Mouse (Mus musculus) myocyte (in vitro differentiated cells): Measurements from ENCODE around the gene Kcnv2. TPM values are rescaled to one million over a fixed set of nuclear protein-coding genes. Genes with fewer than 3 reads are reported as not detected.

ENCODE experiments used
- H3K27me3 ChIP-seq: one replicate; pipeline ENCODE4 v1.6.1; 2011; ENCODE audit not compliant: control insufficient read depth, insufficient read depth, insufficient read length
- H3K36me3 ChIP-seq: one replicate; pipeline ENCODE4 v1.6.1; 2011; ENCODE audit not compliant: control insufficient read depth, insufficient read depth
- H3K4me2 ChIP-seq: one replicate; pipeline ENCODE4 v1.6.1; 2011; ENCODE audit warnings: low read depth, control low read depth
- H3K4me3 ChIP-seq: one replicate; pipeline ENCODE4 v1.5.1; 2011; ENCODE audit warnings: mild to moderate bottlenecking, control low read depth, moderate library complexity
- H3K79me2 ChIP-seq: one replicate; pipeline ENCODE4 v1.6.1; 2011; ENCODE audit not compliant: control insufficient read depth, insufficient read depth
- H3ac ChIP-seq: one replicate; pipeline ENCODE4 v1.6.1; 2011; ENCODE audit not compliant: control insufficient read depth, insufficient read length
- CEBPB ChIP-seq: IDR thresholded peaks from 2 replicates; pipeline ENCODE4 v1.6.1; 2011; ENCODE audit warnings: mild to moderate bottlenecking, moderate library complexity; ENCODE audit not compliant: poor library complexity, insufficient read depth, severe bottlenecking
- E2F4 ChIP-seq: IDR thresholded peaks from one replicate; pipeline ENCODE4 v1.6.1; 2011; ENCODE audit warnings: mild to moderate bottlenecking, control low read depth, moderate library complexity; ENCODE audit not compliant: insufficient read depth
- MAX ChIP-seq: IDR thresholded peaks from one replicate; pipeline ENCODE4 v1.6.1; 2011; ENCODE audit warnings: low read depth, mild to moderate bottlenecking, control low read depth
- MYOD1 ChIP-seq, 3 experiments: IDR thresholded peaks; one replicate each; pipeline ENCODE4 v1.6.1; 2011; ENCODE audit warnings: control low read depth in 2 of 3, low read depth in 2 of 3, mild to moderate bottlenecking in 2 of 3, moderate library complexity in 1 of 3; ENCODE audit not compliant: insufficient read length in 2 of 3, control insufficient read depth in 1 of 3
- MYOG ChIP-seq, 3 experiments: IDR thresholded peaks; one replicate each; pipeline ENCODE4 v1.6.1; 2011; ENCODE audit warnings: control low read depth in 2 of 3, low read depth in 2 of 3, mild to moderate bottlenecking in 2 of 3; ENCODE audit not compliant: insufficient read length in 2 of 3, control insufficient read depth in 1 of 3, insufficient read depth in 1 of 3
- POLR2A ChIP-seq: IDR thresholded peaks from one replicate; pipeline ENCODE4 v1.6.1; 2011; ENCODE audit warnings: low read depth, mild to moderate bottlenecking, control low read depth, moderate library complexity; ENCODE audit not compliant: insufficient read length
- POLR2AphosphoS2 ChIP-seq: IDR thresholded peaks from one replicate; pipeline ENCODE4 v1.6.1; 2011; ENCODE audit warnings: low read depth, control low read depth; ENCODE audit not compliant: insufficient read length
- SRF ChIP-seq: IDR thresholded peaks from one replicate; pipeline ENCODE4 v1.6.1; 2011; ENCODE audit warnings: low read depth; ENCODE audit not compliant: control insufficient read depth, insufficient read length
- TCF12 ChIP-seq: IDR thresholded peaks from one replicate; pipeline ENCODE4 v1.6.1; 2011; ENCODE audit warnings: mild to moderate bottlenecking, control low read depth; ENCODE audit not compliant: poor library complexity, insufficient read depth, severe bottlenecking
- TCF3 ChIP-seq: IDR thresholded peaks from one replicate; pipeline ENCODE4 v1.6.1; 2011; ENCODE audit warnings: low read depth, control low read depth; ENCODE audit not compliant: insufficient read length
- USF1 ChIP-seq: IDR thresholded peaks from one replicate; pipeline ENCODE4 v1.6.1; 2011; ENCODE audit warnings: low read depth, mild to moderate bottlenecking, control low read depth, moderate library complexity
- polyA plus RNA-seq: library from polyadenylated mRNA; unstranded; fragments of >200 nt; fragmentation: generic; extraction: Trizol; gene quantifications from one replicate; pipeline ENCODE4 v1.2.1, GENCODE M21; 2012; ENCODE audit warnings: missing spikeins

The Kcnv2 gene
- polyA plus RNA-seq, 1 experiment, result not detected

DNA sequence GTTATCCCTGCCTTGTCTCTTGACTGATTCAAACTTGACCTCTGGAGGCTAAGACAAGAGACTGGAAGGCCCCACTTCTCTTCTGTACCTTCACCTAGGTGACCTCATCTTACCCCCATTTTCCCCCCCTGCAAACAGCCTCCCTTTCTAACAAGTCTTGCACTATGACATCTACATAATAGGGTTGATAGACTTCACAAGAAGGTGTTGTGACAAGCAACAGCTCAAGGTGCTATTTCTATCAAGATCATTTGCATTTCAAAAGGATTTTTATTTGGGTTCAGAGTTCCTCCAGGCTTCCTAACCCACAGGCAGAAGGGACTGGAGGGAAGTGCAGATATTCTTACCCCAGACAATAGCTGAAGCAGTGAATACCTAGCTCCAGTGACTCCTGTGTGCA lies 62.9 kb downstream of the Kcnv2 start:
- no peaks in the 10 kb centered on the region for H3K27me3 ChIP-seq
- H3K4me3 ChIP-seq, result no peak overlapping the region
- H3ac ChIP-seq, result no peak overlapping the region
- H3K79me2 ChIP-seq, result no peaks in the 10 kb centered on the region
- TF ChIP-seq CEBPB, result no peak
- TF ChIP-seq SRF, result no peak
- no peak for TF ChIP-seq MYOD1 (IDR thresholded peaks at IDR 0.05; ENCODE audit: control insufficient read depth in 1 of 3, insufficient read length in 2 of 3, low read depth in 2 of 3)
- no peak for TF ChIP-seq MAX
- TF ChIP-seq MYOG (IDR thresholded peaks at IDR 0.05; ENCODE audit: control insufficient read depth in 1 of 3, insufficient read depth in 1 of 3, insufficient read length in 2 of 3, low read depth in 2 of 3), result no peak
- TF ChIP-seq POLR2AphosphoS2, result no peak
- TF ChIP-seq E2F4, result no peak
- no peak for TF ChIP-seq TCF12
- no peak for TF ChIP-seq POLR2A
- no peak for TF ChIP-seq TCF3
- no peak for TF ChIP-seq USF1
- no peak overlapping the region for H3K4me2 ChIP-seq
- peaks cover 32% of the 10 kb centered on the region for H3K36me3 ChIP-seq

Other genes starting within 250 kb of the Kcnv2 start
- 6.9 TPM for gene Vldlr, start 106.1 kb upstream of the Kcnv2 start, polyA plus RNA-seq
- gene Pum3, start 107.2 kb downstream of the Kcnv2 start, polyA plus RNA-seq, result 28.8 TPM